Mouse (Mus musculus) bone marrow, adult 2 months (tissue): ENCODE results near the gene Eapp. TPM values are rescaled to one million over a fixed set of nuclear protein-coding genes. Genes with fewer than 3 reads are reported as not detected.
A peak's percentile ranks its signal among the peaks of the same experiment; 100 is the strongest.

Source experiments
- H3K27ac ChIP-seq: fragments of 200-500 bp; 2 replicates; pipeline ENCODE4 v1.5.1; 2012; ENCODE audit warnings: low read depth, mild to moderate bottlenecking, control low read depth, inconsistent platforms, low read length; ENCODE audit not compliant: control insufficient read depth, poor library complexity, insufficient read depth
- H3K4me1 ChIP-seq: fragments of 200-500 bp; 2 replicates; pipeline ENCODE4 v1.6.1; 2011; ENCODE audit warnings: low read length; ENCODE audit not compliant: control insufficient read depth, insufficient read depth
- H3K4me3 ChIP-seq: fragments of 200-500 bp; replicated peaks from 2 replicates; pipeline ENCODE3; 2011; ENCODE audit warnings: mild to moderate bottlenecking, low read depth, low read length, control low read depth; ENCODE audit not compliant: control insufficient read depth
- CTCF ChIP-seq: fragments of 200-500 bp; IDR thresholded peaks from 2 replicates; pipeline ENCODE4 v1.5.1; 2011; ENCODE audit warnings: low read length, control low read depth; ENCODE audit not compliant: control insufficient read depth, insufficient read depth
- POLR2A ChIP-seq: fragments of 200-500 bp; IDR thresholded peaks from 2 replicates; pipeline ENCODE4 v1.6.1; 2011; ENCODE audit warnings: low read depth, mild to moderate bottlenecking, control low read depth, low read length, borderline replicate concordance; ENCODE audit not compliant: control insufficient read depth
- WGBS: fragments of 180-500 bp; shearing (Covaris S2); methylation state at CpG from one replicate; pipeline ENCODE4 v1.1.7; 2018; 5-methylcytosine and 5-hydroxymethylcytosine counted together
- polyA plus RNA-seq: library from polyadenylated mRNA; stranded (reverse); fragments of >200 nt; gene quantifications from 2 replicates; pipeline ENCODE4 v1.2.4, GENCODE M21; 2011; ENCODE audit warnings: low replicate concordance; ENCODE audit not compliant: missing spikeins, insufficient read depth, insufficient read length

The Eapp gene
- polyA plus RNA-seq, 1 experiment: 50.9 TPM

GRCm38 (mm10) chr12:54656396-54657171, 39.1 kb downstream of the Eapp start, which contains the start of gene Sptssa:
Gene Sptssa (minus strand): TSS chr12:54656573.
- WGBS: 9% methylated on average over 53 of the region's 53 CpGs
- no peak for TF ChIP-seq CTCF
- peak; percentile 94 for TF ChIP-seq POLR2A
- peaks cover 5% of the 10 kb centered on the region; the same call in 1 of the 2 replicates for H3K4me1 ChIP-seq
- H3K27ac ChIP-seq: peak within 1 kb of the TSS; percentile 60
- H3K4me3 ChIP-seq: peak within 1 kb of the TSS; percentile 91

- WGBS: under 1% methylated on average over 22 of the region's 22 CpGs
- TF ChIP-seq POLR2A (no peak), CTCF (no peak)
- Histone ChIP-seq H3K4me3 (peak overlapping the region; percentile 91), H3K4me1 (peaks cover 5% of the 10 kb centered on the region; the same call in 1 of the 2 replicates), H3K27ac (peak overlapping the region; percentile 60)
These were observed 39.7 kb downstream of the Eapp start for GRCm38 (mm10) chr12:54656039-54656395.

GRCm38 (mm10) chr12:54655292-54656038, 40.2 kb downstream of the Eapp start:
- TF ChIP-seq CTCF: no peak
- TF ChIP-seq POLR2A: no peak
- Histone ChIP-seq H3K4me1 (peaks cover 5% of the 10 kb centered on the region; the same call in 1 of the 2 replicates), H3K4me3 (peak overlapping the region; percentile 91), H3K27ac (peak overlapping the region; percentile 60)
- WGBS: 7% methylated on average over 16 of the region's 16 CpGs

GRCm38 (mm10) chr12:54654741-54655140, 41.0 kb downstream of the Eapp start:
- Histone ChIP-seq H3K4me3 (no peak overlapping the region), H3K27ac (no peak overlapping the region), H3K4me1 (peaks cover 5% of the 10 kb centered on the region; the same call in 1 of the 2 replicates)
- TF ChIP-seq CTCF: no peak
- no peak for TF ChIP-seq POLR2A
- 11% methylated on average over 1 of the region's 1 CpGs for WGBS

- Histone ChIP-seq H3K4me3 (peak overlapping the region; percentile 13), H3K27ac (no peak overlapping the region), H3K4me1 (peaks cover 5% of the 10 kb centered on the region; the same call in 1 of the 2 replicates)
- TF ChIP-seq CTCF (no peak), POLR2A (no peak)
- WGBS: 23% methylated on average over 4 of the region's 4 CpGs
These were observed 41.6 kb downstream of the Eapp start for GRCm38 (mm10) chr12:54654141-54654540.

GRCm38 (mm10) chr12:54652346-54652745, 43.4 kb downstream of the Eapp start:
- no peak overlapping the region for H3K27ac ChIP-seq
- H3K4me3 ChIP-seq: no peak overlapping the region
- TF ChIP-seq POLR2A (no peak), CTCF (no peak)
- H3K4me1 ChIP-seq: peaks cover 5% of the 10 kb centered on the region; the same call in 1 of the 2 replicates
- 19% methylated on average over 12 of the region's 12 CpGs for WGBS

GRCm38 (mm10) chr12:54651820-54652219, 43.9 kb downstream of the Eapp start:
- Histone ChIP-seq H3K27ac (no peak overlapping the region), H3K4me1 (peaks cover 3% of the 10 kb centered on the region; the same call in 1 of the 2 replicates), H3K4me3 (no peak overlapping the region)
- TF ChIP-seq POLR2A (no peak), CTCF (no peak)
- 21% methylated on average over 8 of the region's 8 CpGs for WGBS

- Histone ChIP-seq H3K4me3 (no peak overlapping the region), H3K27ac (no peak overlapping the region), H3K4me1 (peaks cover 1% of the 10 kb centered on the region; the same call in 1 of the 2 replicates)
- TF ChIP-seq CTCF: no peak
- TF ChIP-seq POLR2A: no peak
- WGBS: 52% methylated on average over 1 of the region's 1 CpGs
These were observed 44.5 kb downstream of the Eapp start for GRCm38 (mm10) chr12:54651158-54651557.
